Mouse (Mus musculus) macrophage (primary cell): ENCODE measurements around the gene Bag6. TPM values are rescaled to one million over a fixed set of nuclear protein-coding genes. Genes with fewer than 3 reads are reported as not detected.

Experiments
- H3K27ac ChIP-seq: fragments of 350-480 bp; formaldehyde crosslinking; 2 replicates; pipeline ENCODE4 v1.9.0; 2021
- H3K36me3 ChIP-seq: fragments of 350-480 bp; formaldehyde crosslinking; 2 replicates; pipeline ENCODE4 v1.9.0; 2021; ENCODE audit errors: inconsistent target
- H3K4me3 ChIP-seq: fragments of 350-480 bp; formaldehyde crosslinking; 2 replicates; pipeline ENCODE4 v1.9.0; 2021; ENCODE audit errors: inconsistent target
- H3K79me2 ChIP-seq: fragments of 350-480 bp; formaldehyde crosslinking; 2 replicates; pipeline ENCODE4 v1.9.0; 2021; ENCODE audit errors: inconsistent target
- WGBS: methylation state at CpG from one replicate; pipeline ENCODE4 v1.1.7; 2026; ENCODE audit warnings: inconsistent platforms; ENCODE audit not compliant: missing documents; 5-methylcytosine and 5-hydroxymethylcytosine counted together
- polyA plus RNA-seq: library from polyadenylated mRNA; stranded (reverse); fragments of 250-400 nt; gene quantifications from 3 replicates; pipeline ENCODE4 v1.2.4, GENCODE M21; 2018; ENCODE audit warnings: inconsistent platforms

Bag6 gene
- polyA plus RNA-seq, 1 experiment from 2014 or later, result 103 TPM

DNA sequence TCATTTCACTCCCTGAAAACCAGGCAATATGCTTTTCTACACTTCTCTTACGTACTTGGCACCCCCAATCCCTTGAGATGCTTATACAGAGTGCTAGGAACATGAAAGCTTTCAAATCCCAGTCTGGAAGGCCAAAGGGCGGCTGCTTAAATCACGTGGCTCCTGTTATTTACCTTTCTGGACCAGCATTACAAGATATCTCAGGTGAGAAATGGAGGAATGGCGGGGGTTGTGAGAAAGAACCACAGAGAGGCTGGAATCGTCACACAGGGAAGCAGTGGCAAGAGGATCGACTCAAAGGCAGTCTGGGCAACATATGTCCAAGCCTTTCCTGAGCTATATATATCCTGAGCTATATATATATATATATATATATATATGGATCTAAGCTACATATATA is 9.4 kb upstream of the Bag6 start:
- H3K27ac ChIP-seq, result peak overlapping the region; percentile 85
- peaks cover 70% of the 10 kb centered on the region for H3K79me2 ChIP-seq
- peaks cover 28% of the 10 kb centered on the region for H3K36me3 ChIP-seq
- WGBS, result 51% methylated on average over 6 of the region's 6 CpGs
- peak overlapping the region; percentile 75 for H3K4me3 ChIP-seq

DNA sequence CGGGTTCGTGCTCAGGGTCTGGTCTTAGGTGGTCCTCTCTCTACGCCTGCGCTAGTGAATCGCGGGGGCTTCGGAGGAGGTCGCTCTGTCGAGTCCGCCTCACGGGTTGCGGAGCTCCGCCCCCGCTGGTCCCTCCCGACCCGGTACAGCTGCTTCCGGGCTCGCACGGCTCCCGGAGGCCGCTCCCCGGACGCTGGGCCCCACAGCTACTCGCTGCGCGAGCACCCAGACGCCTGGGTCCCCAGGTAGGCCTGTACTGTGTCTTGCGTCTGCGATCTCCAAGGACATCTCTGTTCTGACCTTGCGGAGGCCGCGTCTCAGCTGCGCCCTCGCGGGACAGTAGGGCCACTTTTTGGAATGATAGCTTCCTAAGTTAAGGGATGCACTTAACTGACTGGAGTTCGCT is 8.8 kb upstream of the Bag6 start, which contains the start of gene D17H6S53E:
D17H6S53E (plus strand) TSS at position 168 of the 406 bp plus-strand sequence.
- peak within 1 kb of the TSS; percentile 85 for H3K27ac ChIP-seq
- under 1% methylated on average over 33 of the region's 36 CpGs for whole genome bisulfite sequencing
- peaks cover 65% of the 10 kb centered on the region for H3K79me2 ChIP-seq
- peak within 1 kb of the TSS; percentile 75 for H3K4me3 ChIP-seq
- H3K36me3 ChIP-seq, result peaks cover 28% of the 10 kb centered on the region

DNA sequence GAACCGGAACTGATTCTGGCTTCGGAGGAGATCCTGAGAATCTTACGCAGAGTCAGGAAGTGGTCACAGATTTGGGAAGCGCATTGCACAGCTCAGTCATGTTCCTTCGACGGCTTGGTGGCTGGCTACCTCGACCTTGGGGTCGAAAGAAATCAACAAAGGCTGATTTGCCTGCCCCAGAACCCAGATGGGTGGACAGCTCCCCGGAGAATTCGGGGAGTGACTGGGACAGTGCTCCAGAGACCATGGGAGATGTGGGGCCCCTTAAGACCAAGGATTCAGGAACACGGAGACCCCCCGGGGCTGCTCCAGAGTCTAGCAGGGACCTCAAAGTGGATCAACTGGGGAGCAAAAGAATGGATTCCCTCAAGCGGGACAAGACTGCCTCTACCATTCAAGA is 8.0 kb upstream of the Bag6 start:
- H3K79me2 ChIP-seq, result peaks cover 60% of the 10 kb centered on the region
- peaks cover 28% of the 10 kb centered on the region for H3K36me3 ChIP-seq
- 35% methylated on average over 13 of the region's 13 CpGs for WGBS
- H3K27ac ChIP-seq, result peak overlapping the region; percentile 85
- peak overlapping the region; percentile 75 for H3K4me3 ChIP-seq

DNA sequence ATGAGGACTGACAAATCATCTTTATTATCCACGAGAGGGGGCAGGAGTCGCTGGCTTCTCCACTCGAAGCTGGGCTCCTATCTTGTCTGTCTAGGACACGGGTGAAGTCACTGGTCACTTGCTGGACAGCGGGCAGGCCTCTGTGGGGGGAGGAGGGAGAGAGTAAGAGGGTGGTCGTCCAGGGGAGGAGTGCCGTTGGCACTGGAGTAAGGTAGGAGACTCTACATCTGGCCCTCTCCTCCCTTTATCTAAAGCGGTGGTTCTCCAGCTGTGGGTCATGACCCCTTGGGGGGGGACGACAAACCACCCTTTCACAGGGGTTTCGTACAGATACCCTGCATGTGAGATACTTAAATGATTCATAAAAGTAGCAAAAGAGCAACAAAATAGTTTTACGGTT is 6.0 kb upstream of the Bag6 start:
- Histone ChIP-seq H3K27ac (no peak overlapping the region), H3K79me2 (peaks cover 40% of the 10 kb centered on the region), H3K36me3 (peaks cover 21% of the 10 kb centered on the region; the same call in 1 of the 2 replicates), H3K4me3 (no peak overlapping the region)
- 90% methylated on average over 11 of the region's 11 CpGs for WGBS

DNA sequence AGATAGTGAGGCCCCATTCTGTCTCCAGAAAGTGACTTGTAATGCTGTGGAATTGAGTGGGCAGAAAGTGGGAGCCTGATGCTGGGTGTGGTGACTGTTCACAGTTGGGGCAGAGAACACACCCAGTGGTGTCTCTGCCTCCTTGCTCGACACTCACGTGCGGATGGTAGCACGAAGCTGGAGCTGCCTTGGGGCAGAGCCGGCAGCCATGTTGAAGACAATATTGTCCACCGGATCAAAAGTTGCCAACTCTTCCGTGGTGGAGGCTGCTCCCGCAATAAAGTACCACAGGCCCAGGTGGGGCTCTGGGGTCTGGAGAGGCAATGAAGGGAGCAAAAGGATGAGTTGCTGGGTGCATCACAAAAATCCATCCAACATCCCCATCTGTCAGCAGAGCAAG is 3.9 kb upstream of the Bag6 start:
- no peak overlapping the region for H3K4me3 ChIP-seq
- WGBS, result 87% methylated on average over 8 of the region's 8 CpGs

DNA sequence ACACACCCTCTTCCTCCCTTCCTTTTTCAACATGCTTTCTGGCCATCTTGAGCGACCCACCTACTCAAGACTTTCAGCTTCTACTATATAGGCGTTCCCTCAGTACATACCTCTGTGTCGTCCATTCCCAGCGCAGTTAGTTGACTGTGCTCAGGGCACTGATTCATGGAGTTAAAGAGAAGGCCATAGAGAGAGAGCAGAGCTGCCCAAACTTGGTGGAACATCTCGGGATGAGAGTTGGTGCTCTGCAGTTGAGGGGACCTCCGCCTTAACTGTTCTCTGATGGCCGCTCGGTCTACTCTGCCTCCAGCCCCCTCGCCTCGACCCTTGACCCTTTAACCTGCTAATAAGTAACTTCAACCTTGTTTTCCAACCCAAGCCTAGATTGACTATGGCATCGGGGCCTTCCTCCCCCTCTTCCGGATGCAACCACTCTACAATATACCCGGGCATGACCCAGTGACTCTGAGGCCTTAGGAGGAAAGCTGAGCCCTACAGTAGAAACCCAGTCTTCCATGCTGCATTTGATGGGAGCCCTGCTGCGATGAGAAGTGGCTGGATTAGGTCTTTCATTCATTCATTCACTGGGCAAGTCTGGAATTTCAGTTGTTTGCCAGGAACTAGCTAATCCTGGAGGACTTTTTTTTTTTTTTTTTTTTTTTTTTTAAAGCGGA is 3.3 kb upstream of the Bag6 start, which contains the start of gene Apom:
Apom (minus strand) TSS at position 551 of the 674 bp plus-strand sequence.
- Histone ChIP-seq H3K36me3 (peaks cover 16% of the 10 kb centered on the region; the same call in 1 of the 2 replicates), H3K27ac (no peak within 1 kb of the TSS), H3K79me2 (peaks cover 47% of the 10 kb centered on the region), H3K4me3 (no peak within 1 kb of the TSS)
- 89% methylated on average over 15 of the region's 15 CpGs for WGBS

More for the DNA sequence above, 3.9 kb upstream of the Bag6 start:
- Histone ChIP-seq H3K36me3 (peaks cover 16% of the 10 kb centered on the region; the same call in 1 of the 2 replicates), H3K79me2 (peaks cover 41% of the 10 kb centered on the region), H3K27ac (no peak overlapping the region)

DNA sequence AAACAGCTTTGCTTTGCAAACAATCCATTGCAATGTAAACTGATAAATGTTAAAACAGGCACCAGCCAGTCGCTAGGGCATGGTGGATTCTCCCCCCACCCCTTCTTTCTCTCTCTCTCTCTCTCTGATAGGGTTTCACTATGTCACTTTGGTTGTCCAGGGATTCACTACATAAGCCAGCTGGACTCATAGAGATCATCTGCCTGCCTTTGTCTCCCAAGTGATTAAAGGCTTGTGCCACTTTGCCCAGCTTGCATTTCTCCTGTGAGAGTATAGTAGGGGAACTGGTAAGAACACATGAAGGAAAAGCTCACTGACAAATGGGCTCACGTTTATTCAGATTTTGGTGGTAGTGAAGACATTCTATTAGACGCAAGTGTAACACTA is 2.8 kb upstream of the Bag6 start:
- Histone ChIP-seq H3K36me3 (peaks cover 16% of the 10 kb centered on the region; the same call in 1 of the 2 replicates), H3K27ac (no peak overlapping the region), H3K4me3 (no peak overlapping the region), H3K79me2 (peaks cover 48% of the 10 kb centered on the region)
- 93% methylated on average over 3 of the region's 3 CpGs for WGBS

DNA sequence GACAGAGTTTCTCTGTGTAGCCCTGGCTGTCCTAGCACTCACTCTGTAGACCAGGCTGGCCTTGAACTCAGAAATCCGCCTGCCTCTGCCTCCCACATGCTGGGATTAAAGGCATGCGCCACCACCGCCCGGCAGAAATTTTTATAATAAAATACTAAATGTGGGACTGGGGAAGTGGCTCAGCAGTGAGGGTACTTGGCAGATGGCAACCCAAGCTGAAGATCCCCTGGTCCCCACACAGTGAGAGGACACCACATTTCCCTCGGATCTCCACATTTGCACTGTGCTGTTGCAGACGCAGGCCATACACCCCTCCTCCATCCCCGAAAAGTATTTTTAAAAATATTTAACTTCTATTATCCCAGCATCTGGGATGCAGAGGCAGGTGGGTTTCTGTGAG is 1.5 kb upstream of the Bag6 start:
- WGBS, result 82% methylated on average over 6 of the region's 7 CpGs
- no peak overlapping the region for H3K4me3 ChIP-seq

DNA sequence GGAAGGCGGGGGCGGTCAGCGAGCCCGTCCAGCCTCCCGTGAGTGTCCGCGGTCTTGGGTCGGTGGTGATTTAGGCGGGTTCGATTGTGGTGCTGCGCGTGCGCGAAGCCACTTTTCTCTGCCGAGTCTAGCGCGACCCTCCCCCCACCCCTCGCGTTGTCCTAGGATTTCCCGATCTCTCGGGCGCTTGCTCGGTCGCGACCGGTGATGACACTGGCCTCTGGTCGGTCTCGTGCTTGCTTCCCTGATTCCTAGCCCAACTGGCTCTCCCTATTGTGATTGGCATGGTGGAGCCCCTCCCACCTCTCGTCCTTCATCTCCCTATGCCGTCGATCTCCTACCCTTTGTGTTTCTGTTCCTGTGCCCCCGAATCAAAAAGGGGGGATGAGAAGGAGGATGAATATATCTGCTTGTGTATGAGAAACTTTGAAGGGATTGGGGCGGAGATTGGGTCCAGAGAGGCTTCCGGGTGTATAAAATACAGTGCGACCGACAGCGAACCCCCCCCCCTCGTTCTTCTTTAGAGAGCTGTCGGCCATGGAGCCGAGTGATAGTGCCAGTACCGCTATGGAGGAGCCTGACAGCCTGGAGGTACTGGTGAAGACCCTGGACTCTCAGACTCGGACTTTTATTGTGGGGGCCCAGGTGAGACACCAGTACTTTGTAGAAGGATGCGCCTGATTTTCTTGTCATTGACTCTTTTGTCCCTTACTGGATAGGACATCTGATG is 778 bp downstream of the Bag6 start:
- under 1% methylated on average over 38 of the region's 43 CpGs for WGBS
- peaks cover 26% of the 10 kb centered on the region for H3K36me3 ChIP-seq
- H3K79me2 ChIP-seq, result peaks cover 53% of the 10 kb centered on the region
- H3K27ac ChIP-seq, result peak overlapping the region; percentile 88
- peak overlapping the region; percentile 88 for H3K4me3 ChIP-seq

More for the DNA sequence above, 1.5 kb upstream of the Bag6 start:
- peaks cover 13% of the 10 kb centered on the region; the same call in 1 of the 2 replicates for H3K36me3 ChIP-seq
- peaks cover 48% of the 10 kb centered on the region for H3K79me2 ChIP-seq
- H3K27ac ChIP-seq, result no peak overlapping the region

DNA sequence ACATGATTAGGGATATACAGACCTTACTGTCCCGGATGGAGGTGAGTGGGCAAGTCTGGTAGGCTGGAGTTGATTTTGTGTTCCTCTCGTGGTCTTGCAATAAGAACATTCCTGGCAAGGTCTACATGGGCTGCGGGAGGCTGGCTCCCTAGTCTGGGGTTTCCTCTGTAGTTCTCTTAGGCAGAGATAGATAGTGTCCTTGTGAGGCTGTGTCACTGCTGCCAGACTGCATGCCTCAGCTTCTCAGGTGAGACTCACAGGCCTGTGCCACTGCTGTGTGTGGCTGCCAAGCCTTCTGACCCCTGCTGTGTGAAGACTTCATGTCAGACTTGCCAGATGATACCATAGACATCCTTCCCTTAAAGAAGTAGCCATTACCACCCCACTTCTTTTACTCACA is 4.3 kb downstream of the Bag6 start:
- Histone ChIP-seq H3K4me3 (no peak overlapping the region), H3K27ac (no peak overlapping the region), H3K36me3 (peaks cover 60% of the 10 kb centered on the region), H3K79me2 (peaks cover 62% of the 10 kb centered on the region)
- WGBS, result 91% methylated on average over 3 of the region's 3 CpGs

DNA sequence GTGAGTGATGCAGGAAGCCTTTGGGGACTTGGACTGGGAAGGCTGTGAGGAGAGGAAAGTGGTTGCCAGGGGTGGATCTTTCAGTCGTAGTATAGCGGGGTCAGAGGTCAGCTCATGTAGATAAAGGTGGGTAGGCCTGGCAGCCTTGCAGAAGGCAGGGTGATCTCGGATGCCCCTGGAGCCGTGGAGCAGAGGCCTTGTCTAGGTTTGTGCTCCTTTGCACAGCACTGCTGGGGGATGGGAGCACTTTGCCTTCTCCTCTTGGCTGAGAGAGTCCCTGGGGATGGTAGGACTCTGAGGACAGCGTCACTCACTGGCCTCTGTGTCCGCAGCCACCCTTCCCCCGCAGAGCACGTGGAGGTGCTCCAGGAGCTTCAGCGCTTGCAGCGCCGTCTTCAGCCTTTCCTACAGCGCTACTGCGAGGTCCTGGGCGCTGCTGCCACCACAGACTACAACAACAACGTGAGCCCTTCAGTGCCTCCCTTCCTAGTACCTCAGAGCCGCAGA is 5.6 kb downstream of the Bag6 start:
- peaks cover 72% of the 10 kb centered on the region for H3K36me3 ChIP-seq
- H3K79me2 ChIP-seq, result peaks cover 60% of the 10 kb centered on the region
- no peak overlapping the region for H3K27ac ChIP-seq
- H3K4me3 ChIP-seq, result no peak overlapping the region
- WGBS, result 96% methylated on average over 15 of the region's 16 CpGs

DNA sequence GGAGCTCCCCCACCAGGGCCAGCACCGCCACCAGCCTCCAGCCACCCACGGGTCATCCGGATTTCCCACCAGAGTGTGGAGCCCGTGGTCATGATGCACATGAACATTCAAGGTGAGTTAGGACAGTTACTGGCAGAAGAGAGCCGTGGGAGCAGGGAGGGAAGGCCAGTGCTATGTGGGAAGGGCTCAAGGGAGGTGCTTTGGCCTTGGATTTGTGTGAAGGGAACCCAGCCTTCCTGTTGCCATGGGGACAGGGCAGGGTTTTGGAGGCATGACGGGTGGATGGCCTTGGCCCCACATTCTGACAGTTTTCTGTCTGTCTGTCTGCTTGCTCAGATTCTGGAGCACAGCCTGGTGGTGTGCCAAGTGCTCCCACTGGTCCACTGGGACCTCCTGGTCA is 7.0 kb downstream of the Bag6 start:
- H3K4me3 ChIP-seq, result no peak overlapping the region
- WGBS, result 94% methylated on average over 6 of the region's 6 CpGs
- H3K27ac ChIP-seq, result no peak overlapping the region
- H3K36me3 ChIP-seq, result peaks cover 86% of the 10 kb centered on the region
- peaks cover 46% of the 10 kb centered on the region for H3K79me2 ChIP-seq

DNA sequence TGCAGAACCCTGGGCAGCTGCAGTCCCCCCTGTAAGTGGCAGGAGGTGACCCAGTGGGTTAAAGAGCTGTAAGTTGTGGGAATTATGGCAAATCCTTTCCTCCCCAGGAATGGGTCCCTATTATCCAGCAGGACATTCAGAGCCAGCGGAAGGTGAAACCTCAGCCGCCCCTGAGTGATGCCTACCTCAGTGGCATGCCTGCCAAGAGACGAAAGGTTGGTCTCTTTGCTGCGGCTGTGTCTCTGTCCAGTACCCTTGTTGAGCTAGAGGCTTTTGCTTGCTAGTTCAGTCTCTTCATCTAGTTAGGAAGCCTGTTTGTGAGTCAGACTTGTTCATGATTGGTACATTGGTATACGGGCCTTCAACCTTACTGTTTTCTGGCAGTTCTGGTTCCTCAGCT is 11.2 kb downstream of the Bag6 start:
- Histone ChIP-seq H3K79me2 (peaks cover 5% of the 10 kb centered on the region; the same call in 1 of the 2 replicates), H3K36me3 (peaks cover 88% of the 10 kb centered on the region), H3K4me3 (no peak overlapping the region), H3K27ac (no peak overlapping the region)
- WGBS, result 95% methylated on average over 5 of the region's 5 CpGs

DNA sequence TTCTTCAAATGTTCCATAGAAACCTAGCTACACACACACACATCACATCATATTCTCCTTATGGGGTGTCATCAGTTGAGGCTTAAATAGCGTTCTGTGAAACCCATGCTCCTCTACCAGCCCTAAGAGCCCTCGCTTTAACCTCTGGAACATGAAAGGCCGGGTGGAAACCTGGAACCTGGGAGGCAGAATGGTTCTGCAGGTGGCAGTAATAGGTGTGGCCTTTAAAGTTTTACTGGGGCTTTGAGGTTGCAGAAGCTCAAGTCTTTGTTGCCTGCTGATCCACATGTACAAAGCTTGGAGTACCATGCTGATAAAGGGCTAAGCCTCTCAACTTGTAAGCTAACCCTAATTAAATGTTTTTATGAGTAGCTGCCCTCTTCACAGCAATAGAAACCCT is 12.4 kb downstream of the Bag6 start:
- no peak overlapping the region for H3K27ac ChIP-seq
- H3K79me2 ChIP-seq, result no peaks in the 10 kb centered on the region; the same call in 1 of the 2 replicates
- H3K36me3 ChIP-seq, result peaks cover 81% of the 10 kb centered on the region
- H3K4me3 ChIP-seq, result no peak overlapping the region
- WGBS, result 89% methylated on average over 2 of the region's 3 CpGs
